Mouse (Mus musculus): ENCODE results near the gene Olfr159. TPM values are rescaled to one million over a fixed set of nuclear protein-coding genes. Genes with fewer than 3 reads are reported as not detected.

Olfr159 gene
- not detected for polyA plus RNA-seq (2014; fragmentation: Illumina TruSeq; extraction: RNeasy Lipid Tissue Mini Kit (QIAGEN cat#74804); ENCODE audit: low read depth, low replicate concordance)

GRCm38 (mm10) chr4:43770909-43771308 lies at the start of gene Olfr159:
Olfr159 (minus strand) TSS chr4:43771009.

GRCm38 (mm10) chr4:43729794-43730550 lies 40.8 kb downstream of the Olfr159 start, which contains the start of gene Spaar:
Spaar (plus strand) TSS chr4:43730034.

GRCm38 (mm10) chr4:43726995-43727394 lies 43.8 kb downstream of the Olfr159 start, which contains the start of gene Hrct1:
Hrct1 (plus strand) TSS chr4:43727188.

Other genes starting within 250 kb of the Olfr159 start
- gene Tpm2, start 247.2 kb downstream of the Olfr159 start, polyA plus RNA-seq (2014; fragmentation: Illumina TruSeq; extraction: RNeasy Lipid Tissue Mini Kit (QIAGEN cat#74804); ENCODE audit: low read depth, low replicate concordance) = 13.8 TPM
- 30.6 TPM for gene Creb3, start 208.7 kb downstream of the Olfr159 start, polyA plus RNA-seq (2014; fragmentation: Illumina TruSeq; extraction: RNeasy Lipid Tissue Mini Kit (QIAGEN cat#74804); ENCODE audit: low read depth, low replicate concordance)
- gene Tln1, start 208.3 kb downstream of the Olfr159 start, polyA plus RNA-seq (2014; fragmentation: Illumina TruSeq; extraction: RNeasy Lipid Tissue Mini Kit (QIAGEN cat#74804); ENCODE audit: low read depth, low replicate concordance) = 297 TPM
- 3.9 TPM for gene Rgp1, start 192.3 kb downstream of the Olfr159 start, polyA plus RNA-seq (2014; fragmentation: Illumina TruSeq; extraction: RNeasy Lipid Tissue Mini Kit (QIAGEN cat#74804); ENCODE audit: low read depth, low replicate concordance)
- 2.4 TPM for gene Gba2, start 192.1 kb downstream of the Olfr159 start, polyA plus RNA-seq (2014; fragmentation: Illumina TruSeq; extraction: RNeasy Lipid Tissue Mini Kit (QIAGEN cat#74804); ENCODE audit: low read depth, low replicate concordance)
- not detected for gene Msmp, start 186.5 kb downstream of the Olfr159 start, polyA plus RNA-seq (2014; fragmentation: Illumina TruSeq; extraction: RNeasy Lipid Tissue Mini Kit (QIAGEN cat#74804); ENCODE audit: low read depth, low replicate concordance)
- gene Npr2, start 139.1 kb downstream of the Olfr159 start, polyA plus RNA-seq (2014; fragmentation: Illumina TruSeq; extraction: RNeasy Lipid Tissue Mini Kit (QIAGEN cat#74804); ENCODE audit: low read depth, low replicate concordance) = 9.6 TPM
- not detected for gene Spag8, start 117.4 kb downstream of the Olfr159 start, polyA plus RNA-seq (2014; fragmentation: Illumina TruSeq; extraction: RNeasy Lipid Tissue Mini Kit (QIAGEN cat#74804); ENCODE audit: low read depth, low replicate concordance)
- gene Hint2, start 114.5 kb downstream of the Olfr159 start, polyA plus RNA-seq (2014; fragmentation: Illumina TruSeq; extraction: RNeasy Lipid Tissue Mini Kit (QIAGEN cat#74804); ENCODE audit: low read depth, low replicate concordance) = 3.3 TPM
- 2.6 TPM for gene Tmem8b, start 102.0 kb downstream of the Olfr159 start, polyA plus RNA-seq (2014; fragmentation: Illumina TruSeq; extraction: RNeasy Lipid Tissue Mini Kit (QIAGEN cat#74804); ENCODE audit: low read depth, low replicate concordance)
- 0.17 TPM for gene Fam221b, start 101.9 kb downstream of the Olfr159 start, polyA plus RNA-seq (2014; fragmentation: Illumina TruSeq; extraction: RNeasy Lipid Tissue Mini Kit (QIAGEN cat#74804); ENCODE audit: low read depth, low replicate concordance)
- not detected for gene Olfr70, start 70.2 kb downstream of the Olfr159 start, polyA plus RNA-seq (2014; fragmentation: Illumina TruSeq; extraction: RNeasy Lipid Tissue Mini Kit (QIAGEN cat#74804); ENCODE audit: low read depth, low replicate concordance)
- not detected for gene Olfr71, start 60.8 kb downstream of the Olfr159 start, polyA plus RNA-seq (2014; fragmentation: Illumina TruSeq; extraction: RNeasy Lipid Tissue Mini Kit (QIAGEN cat#74804); ENCODE audit: low read depth, low replicate concordance)
- not detected for gene Hrct1, start 43.8 kb downstream of the Olfr159 start, polyA plus RNA-seq (2014; fragmentation: Illumina TruSeq; extraction: RNeasy Lipid Tissue Mini Kit (QIAGEN cat#74804); ENCODE audit: low read depth, low replicate concordance)
- 0.87 TPM for gene Spaar, start 41.0 kb downstream of the Olfr159 start, polyA plus RNA-seq (2014; fragmentation: Illumina TruSeq; extraction: RNeasy Lipid Tissue Mini Kit (QIAGEN cat#74804); ENCODE audit: low read depth, low replicate concordance)
- gene Olfr156, start 52.9 kb upstream of the Olfr159 start, polyA plus RNA-seq (2014; fragmentation: Illumina TruSeq; extraction: RNeasy Lipid Tissue Mini Kit (QIAGEN cat#74804); ENCODE audit: low read depth, low replicate concordance) = not detected
- not detected for gene Olfr157, start 69.2 kb upstream of the Olfr159 start, polyA plus RNA-seq (2014; fragmentation: Illumina TruSeq; extraction: RNeasy Lipid Tissue Mini Kit (QIAGEN cat#74804); ENCODE audit: low read depth, low replicate concordance)
- not detected for gene Olfr155, start 80.6 kb upstream of the Olfr159 start, polyA plus RNA-seq (2014; fragmentation: Illumina TruSeq; extraction: RNeasy Lipid Tissue Mini Kit (QIAGEN cat#74804); ENCODE audit: low read depth, low replicate concordance)
- gene Reck, start 104.5 kb upstream of the Olfr159 start, polyA plus RNA-seq (2014; fragmentation: Illumina TruSeq; extraction: RNeasy Lipid Tissue Mini Kit (QIAGEN cat#74804); ENCODE audit: low read depth, low replicate concordance) = 22.4 TPM
- 10.8 TPM for gene Glipr2, start 186.4 kb upstream of the Olfr159 start, polyA plus RNA-seq (2014; fragmentation: Illumina TruSeq; extraction: RNeasy Lipid Tissue Mini Kit (QIAGEN cat#74804); ENCODE audit: low read depth, low replicate concordance)
- gene Ccin, start 212.5 kb upstream of the Olfr159 start, polyA plus RNA-seq (2014; fragmentation: Illumina TruSeq; extraction: RNeasy Lipid Tissue Mini Kit (QIAGEN cat#74804); ENCODE audit: low read depth, low replicate concordance) = not detected
- 75.8 TPM for gene Clta, start 233.4 kb upstream of the Olfr159 start, polyA plus RNA-seq (2014; fragmentation: Illumina TruSeq; extraction: RNeasy Lipid Tissue Mini Kit (QIAGEN cat#74804); ENCODE audit: low read depth, low replicate concordance)